ENCODE assay signal across 21 mouse cellular contexts in the genomic region with DNA sequence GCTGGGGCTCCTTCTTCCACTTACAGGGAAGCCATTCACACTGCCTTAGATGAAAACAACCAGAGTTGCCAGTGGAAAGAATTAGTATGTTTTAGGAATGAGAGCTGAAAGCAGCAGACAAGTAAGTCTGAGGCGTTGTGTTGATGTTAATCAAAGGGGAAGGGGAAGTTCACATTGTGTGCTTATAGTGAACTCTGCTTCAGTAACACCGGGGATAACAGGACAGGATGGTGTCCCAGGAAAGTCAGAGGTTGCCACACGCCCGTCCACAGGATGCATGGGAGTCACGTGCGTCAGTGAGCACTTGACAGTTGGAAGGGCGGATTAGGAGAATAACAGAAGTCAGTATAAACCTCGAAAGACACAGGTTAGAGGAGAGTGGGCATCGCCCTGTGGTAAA. TPM values are rescaled to one million over a fixed set of nuclear protein-coding genes. Genes with fewer than 3 reads are reported as not detected.
DNase-seq lines count a peak whose midpoint lies in the region; ATAC-seq and TF ChIP-seq lines count a peak whose summit lies in the region.
"Had no signal": no experiment of that assay in that cellular context is flagged by ENCODE, and none has a peak within 500 bp of the region (broad histone marks: within the 10 kb centered on the region; RNA-seq: fewer than 3 reads in every experiment).

No protein-coding gene starts in this region.

- peak; percentile 14 to 39 for DNase-seq in heart, adult 9 months (ENCODE audit: low spot score in 2 of 2)
- DNase-seq in heart, postnatal 36 days = no peak
- DNase-seq in spleen, adult 2 months (ENCODE audit: low read depth in 1 of 2, low spot score in 2 of 2) = peak in 1 of 2 experiments; percentile 14
- no peak for DNase-seq in spleen, postnatal 10 days (ENCODE audit: low spot score in 2 of 2)
- DNase-seq in limb, embryonic 10.5 days (ENCODE audit: low spot score) = no peak
- no peak for DNase-seq in gastrocnemius, adult 18-20 months (ENCODE audit: low spot score)
- DNase-seq: adrenal gland, adult 2 months; cerebellum, adult 9-11 months; heart, postnatal 10 days; kidney, adult 9 months; lung, adult 18-20 months; lung, postnatal 36 days; thymus, adult 18-20 months had no signal

- peak overlapping the region; percentile 94 for H3K27ac ChIP-seq in spleen, adult 2 months (ENCODE audit: insufficient read depth, low read length)
- peak overlapping the region; percentile 42 for H3K27ac ChIP-seq in limb, embryonic 10.5 days
- H3K27ac ChIP-seq: embryonic facial prominence, embryonic 13.5 days; forebrain, embryonic 15.5 days; hindbrain, embryonic 14.5 days; intestine, embryonic 15.5 days; limb, embryonic 12.5 days; neural tube, embryonic 12.5 days; stomach, embryonic 15.5 days had no signal

- TF ChIP-seq CTCF in spleen, adult 2 months (IDR thresholded peaks at IDR 0.05; ENCODE audit: extremely low read depth, insufficient read depth, insufficient read length, insufficient replicate concordance) = no peak

- peaks cover 37% of the 10 kb centered on the region for H3K4me1 ChIP-seq in spleen, adult 2 months (ENCODE audit: control insufficient read depth, insufficient read depth, insufficient read length)
- H3K4me1 ChIP-seq in limb, embryonic 10.5 days = peaks cover 52% of the 10 kb centered on the region
- H3K4me1 ChIP-seq: forebrain, embryonic 15.5 days had no signal

- H3K36me3 ChIP-seq in spleen, adult 2 months (ENCODE audit: control insufficient read depth, insufficient read depth, low read length) = no peaks in the 10 kb centered on the region
- H3K36me3 ChIP-seq in limb, embryonic 10.5 days = no peaks in the 10 kb centered on the region
- H3K36me3 ChIP-seq: embryonic facial prominence, embryonic 13.5 days; forebrain, embryonic 15.5 days; intestine, embryonic 15.5 days; limb, embryonic 12.5 days; neural tube, embryonic 12.5 days; stomach, embryonic 15.5 days had no signal

- H3K27me3 ChIP-seq in spleen, adult 2 months (ENCODE audit: control insufficient read depth, insufficient read depth, low read length) = no peaks in the 10 kb centered on the region
- H3K27me3 ChIP-seq in limb, embryonic 10.5 days (ENCODE audit: low read depth, poor library complexity, severe bottlenecking) = no peaks in the 10 kb centered on the region
- H3K27me3 ChIP-seq: embryonic facial prominence, embryonic 13.5 days; forebrain, embryonic 15.5 days; intestine, embryonic 15.5 days; limb, embryonic 12.5 days; neural tube, embryonic 12.5 days; stomach, embryonic 15.5 days had no signal

- H3K4me3 ChIP-seq in spleen, adult 2 months (ENCODE audit: extremely low read depth, insufficient read depth, insufficient read length) = no peak overlapping the region
- H3K4me3 ChIP-seq in limb, embryonic 10.5 days = no peak overlapping the region
- H3K4me3 ChIP-seq: embryonic facial prominence, embryonic 13.5 days; forebrain, embryonic 15.5 days; intestine, embryonic 15.5 days; limb, embryonic 12.5 days; neural tube, embryonic 12.5 days; stomach, embryonic 15.5 days had no signal

- no peak for TF ChIP-seq POLR2A in spleen, adult 2 months (IDR thresholded peaks at IDR 0.05; ENCODE audit: low read depth, low read length)

- ATAC-seq in cerebellum, adult (ENCODE audit: insufficient number of reproducible peaks, low FRiP score, low TSS enrichment) = no peak
- ATAC-seq: forebrain, embryonic 15.5 days; intestine, embryonic 15.5 days had no signal

- no peaks in the 10 kb centered on the region for H3K9me3 ChIP-seq in limb, embryonic 10.5 days (replicated peaks)
- H3K9me3 ChIP-seq: embryonic facial prominence, embryonic 13.5 days; forebrain, embryonic 15.5 days; intestine, embryonic 15.5 days; limb, embryonic 12.5 days; neural tube, embryonic 12.5 days; stomach, embryonic 15.5 days had no signal

- intact Hi-C loops in heart, postnatal 36 days (cut with DNase I) = no loop called here

- WGBS in spleen, adult 2 months = 21% methylated on average over 9 of the region's 9 CpGs
- 85% methylated on average over 9 of the region's 9 CpGs for WGBS in limb, embryonic 10.5 days

RNA-seq across cellular contexts. Expression of a gene that starts 55.1 kb away (rescaled TPM):
- 10 to 100 TPM; 19.1 to 25.7 TPM for total RNA-seq in heart, postnatal 36 days (2021)
- polyA plus RNA-seq in spleen, adult 2 months (2012; rRNA removed) = 31.4 and 46.2 TPM in 2 replicates
- 10.0 and 17.1 TPM in 2 replicates for polyA plus RNA-seq in limb, embryonic 10.5 days (2016; fragmentation: Nextera tagmentation; extraction: Ambion mirVana)
- total RNA-seq in gastrocnemius, adult 18-20 months (2021) = 10 to 100 TPM; 11.3 to 12.2 TPM

Comparison
In these comparisons a context has a peak if more than half of its experiments do, and no peak if none do; other contexts are left out.
1. DNase-seq: peak in heart, adult 9 months (2 of 2); none in heart, postnatal 36 days (0 of 2), spleen, postnatal 10 days (0 of 2), limb, embryonic 10.5 days (single experiment) and gastrocnemius, adult 18-20 months (single experiment).